Mouse (Mus musculus): ENCODE data around the gene Tsg101.

Gene Tsg101

DNA sequence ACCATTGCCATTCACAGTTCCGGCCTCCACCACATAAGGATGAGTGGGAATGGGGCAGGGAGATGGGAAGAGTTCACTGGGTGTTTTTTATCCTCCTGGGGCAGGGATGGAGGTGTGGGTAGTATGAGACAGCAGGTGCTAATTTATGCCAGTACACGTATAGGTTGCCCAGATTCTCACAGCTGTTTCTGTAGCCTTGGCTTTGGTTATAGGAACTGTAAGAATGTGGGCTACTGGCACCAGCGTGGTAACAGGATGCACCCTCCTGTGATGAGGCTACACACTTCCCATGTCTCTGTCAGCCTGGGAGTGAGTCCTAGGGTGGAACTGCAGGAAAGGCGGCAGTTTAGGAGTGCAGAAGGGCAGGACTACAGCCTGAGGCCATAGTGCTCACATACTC, 42.9 kb downstream of the Tsg101 start:
- no peak for DNase-seq (ENCODE audit: low read depth, low spot score)

DNA sequence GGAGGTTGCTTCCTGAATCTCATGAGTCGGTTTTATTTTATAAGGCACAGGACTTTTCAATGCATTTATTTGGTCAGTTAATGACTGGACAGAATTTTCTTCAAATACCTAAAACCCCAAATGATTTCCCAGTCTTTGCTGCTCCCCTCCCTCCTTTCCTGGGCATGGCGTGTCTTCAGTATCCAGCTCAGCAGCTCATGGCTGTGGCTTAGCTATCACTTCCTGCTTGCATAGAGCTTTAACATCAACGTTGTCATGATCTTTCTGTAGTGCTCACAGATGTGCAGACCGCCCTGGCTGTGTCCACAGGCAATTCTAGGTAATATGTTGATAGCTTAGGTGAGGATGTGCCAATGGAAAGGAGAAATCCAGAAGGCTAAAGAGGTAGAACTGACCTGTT, 47.8 kb downstream of the Tsg101 start:
- DNase-seq (ENCODE audit: low read depth, low spot score): no peak

DNA sequence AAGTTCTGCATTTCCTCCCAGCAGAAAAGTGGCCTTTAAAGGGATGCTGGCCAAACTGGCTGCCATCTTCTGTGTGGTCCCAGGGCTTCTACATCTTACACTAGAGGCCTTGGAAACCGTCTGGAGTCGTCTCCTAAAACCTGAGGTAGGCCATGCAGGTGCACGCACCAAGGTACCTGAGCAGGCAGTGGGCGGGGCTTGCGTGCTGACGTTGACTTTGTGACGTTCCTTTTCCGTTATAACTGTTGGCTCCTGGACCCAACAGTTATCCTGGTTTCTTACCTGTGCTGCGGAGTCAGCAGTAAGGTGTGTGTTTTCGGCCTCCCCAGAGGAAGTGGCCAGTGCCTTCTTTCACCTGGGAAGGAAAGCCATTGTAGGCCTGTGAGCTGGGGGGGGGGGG, 58.8 kb downstream of the Tsg101 start, which contains the start of gene Ldhc:
Gene Ldhc, plus strand, starts transcription at position 208 of the 400 bp plus-strand sequence.
- DNase-seq (ENCODE audit: low read depth, low spot score): peak; percentile 39

DNA sequence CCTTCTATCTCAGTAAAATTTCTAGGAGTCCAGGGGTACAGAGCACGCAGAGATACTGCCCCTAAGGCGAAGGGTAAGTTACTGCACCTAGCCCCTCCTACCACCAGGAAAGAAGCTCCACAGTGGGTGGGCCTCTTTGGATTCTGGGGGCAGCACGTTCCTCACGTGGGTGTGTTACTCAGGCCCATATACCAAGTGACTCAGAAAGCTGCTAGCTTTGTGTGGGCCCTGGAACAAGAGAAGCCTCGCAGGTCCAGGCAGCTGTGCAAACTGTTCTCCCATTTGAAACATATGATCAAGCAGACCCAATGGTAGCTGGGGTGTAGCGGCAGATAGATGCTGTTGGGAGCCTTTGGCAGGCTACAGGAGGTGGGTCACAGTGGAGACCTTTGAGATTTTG, 60.7 kb downstream of the Tsg101 start:
- no peak for DNase-seq (ENCODE audit: low read depth, low spot score)

DNA sequence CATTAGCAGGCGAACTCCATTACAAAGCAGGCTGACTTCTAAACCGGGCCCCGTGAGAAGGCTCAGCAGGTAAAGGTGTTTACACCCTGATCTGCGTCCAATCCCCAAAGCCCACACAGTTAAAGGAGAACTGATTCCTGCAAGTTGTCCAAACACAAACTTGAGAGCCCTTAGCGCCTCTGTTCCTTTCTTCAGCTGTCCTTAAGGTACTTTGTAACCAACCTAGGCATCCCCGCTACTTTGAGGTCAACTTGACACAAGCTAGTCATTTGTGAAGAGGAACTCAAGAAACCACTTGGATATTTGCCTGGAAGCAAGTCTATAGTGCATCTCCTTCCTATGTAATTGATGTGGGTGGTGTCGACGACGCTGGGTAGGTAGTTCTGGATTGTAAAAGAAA, 62.3 kb downstream of the Tsg101 start:
- DNase-seq (ENCODE audit: low read depth, low spot score): no peak

DNA sequence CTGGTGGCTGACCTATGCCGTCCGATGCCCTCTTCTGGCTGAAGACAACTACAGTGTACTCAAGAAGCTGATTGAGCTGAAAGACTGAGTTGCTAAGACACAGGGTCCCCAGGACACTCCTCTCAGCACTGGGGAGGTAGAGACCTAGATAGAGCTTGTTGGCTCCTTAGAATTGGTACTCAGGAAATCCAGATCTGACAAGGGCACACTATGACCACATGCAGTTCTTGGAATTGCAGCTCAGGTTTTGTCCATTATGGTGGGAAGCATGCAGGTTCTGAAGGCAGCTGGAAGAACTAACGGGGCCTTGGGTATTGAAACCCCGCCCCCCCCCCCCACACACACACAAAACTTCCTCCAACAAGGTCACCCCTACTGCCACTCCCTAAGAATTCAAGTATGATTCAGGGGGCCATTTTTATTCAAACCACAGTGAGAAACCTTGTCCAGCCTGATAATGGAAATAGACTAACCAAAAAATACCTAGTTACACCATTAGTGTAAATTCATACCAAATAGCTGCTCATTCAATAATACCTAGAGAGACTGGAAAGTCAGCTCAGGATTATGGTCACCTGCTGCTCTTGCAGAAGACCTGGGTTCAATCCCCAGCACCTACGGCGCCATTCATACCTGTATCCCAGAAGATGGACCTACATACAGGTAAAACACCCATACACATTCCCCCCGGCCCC, 63.8 kb downstream of the Tsg101 start:
- DNase-seq (ENCODE audit: low read depth, low spot score): peak; percentile 43

DNA sequence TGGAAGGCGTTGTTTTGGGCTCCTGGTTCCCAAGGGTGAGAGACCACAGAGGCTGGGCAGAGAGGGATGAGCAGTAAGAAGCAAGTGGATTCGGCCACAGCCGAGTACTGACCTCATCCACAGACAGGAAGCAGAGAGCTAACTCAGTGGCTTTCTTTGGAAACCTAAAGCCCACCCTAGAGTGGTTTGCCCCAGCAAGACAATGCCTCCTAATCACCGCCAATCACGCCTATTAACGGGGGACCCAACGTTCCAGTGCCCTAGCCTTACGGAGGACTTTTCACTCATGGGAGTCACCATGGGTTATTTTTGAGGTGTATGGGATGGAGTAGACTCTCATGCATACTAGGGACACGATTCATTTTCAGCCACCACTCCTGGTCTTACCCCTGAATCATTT, 66.4 kb downstream of the Tsg101 start:
- peak; percentile 63 for DNase-seq (ENCODE audit: low read depth, low spot score)

DNA sequence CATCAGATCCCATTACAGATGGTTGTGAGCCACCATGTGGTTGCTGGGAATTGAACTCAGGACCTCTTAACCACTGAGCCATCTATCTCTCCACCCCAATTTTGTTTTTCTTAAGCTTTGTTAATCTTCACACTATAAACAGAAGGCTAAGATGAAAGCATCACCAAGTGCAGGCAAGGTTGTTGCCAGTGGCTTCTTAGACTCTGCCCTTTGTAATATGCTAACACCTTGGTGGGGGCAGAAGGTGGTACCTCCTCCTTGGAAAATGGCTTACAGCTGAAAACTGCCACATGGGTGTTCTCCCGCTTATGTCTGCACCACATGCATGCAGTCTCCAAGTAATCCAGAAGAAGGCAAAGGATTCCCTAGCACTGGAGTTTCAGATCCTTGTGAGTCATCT, 67.1 kb downstream of the Tsg101 start:
- no peak for DNase-seq (ENCODE audit: low read depth, low spot score)

DNA sequence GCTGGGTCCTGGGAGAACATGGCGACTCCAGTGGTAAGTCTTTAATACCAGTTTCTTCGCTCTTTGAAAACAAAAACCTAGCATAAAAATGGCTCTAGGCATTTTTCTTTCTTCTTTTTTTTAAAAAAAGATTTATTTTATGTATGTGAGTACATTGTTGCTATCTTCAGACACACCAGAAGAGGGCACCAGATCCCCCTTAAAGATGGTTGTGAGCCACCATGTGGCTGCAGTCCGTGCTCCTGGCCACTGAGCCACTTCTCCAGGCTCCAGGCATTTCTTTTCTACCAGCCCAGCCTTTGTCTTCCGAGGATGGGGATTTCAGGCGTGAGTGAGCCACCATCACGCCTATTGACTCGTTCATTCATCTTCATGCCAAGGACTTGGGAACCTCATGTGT, 68.7 kb downstream of the Tsg101 start:
- DNase-seq (ENCODE audit: low read depth, low spot score): no peak

DNA sequence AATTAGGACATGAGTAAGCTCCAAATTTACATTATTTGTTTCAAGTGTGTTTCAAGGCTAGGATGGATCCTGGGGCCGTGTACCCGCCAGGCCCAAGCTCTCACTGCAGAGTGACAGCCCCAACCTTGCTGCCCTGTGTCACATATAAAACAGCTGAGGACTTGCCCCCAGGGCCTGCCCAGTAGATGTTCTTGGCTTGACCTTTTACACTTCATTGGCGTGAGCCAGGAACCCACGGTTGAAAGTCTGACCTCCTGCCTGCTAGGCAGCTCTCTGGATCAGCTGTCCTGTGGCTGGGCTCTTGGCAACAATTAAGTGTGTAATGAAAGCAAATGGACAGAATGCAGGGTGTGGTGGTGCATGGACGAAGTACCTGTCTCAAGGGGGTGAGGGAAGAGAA, 70.5 kb downstream of the Tsg101 start:
- no peak for DNase-seq (ENCODE audit: low read depth, low spot score)

DNA sequence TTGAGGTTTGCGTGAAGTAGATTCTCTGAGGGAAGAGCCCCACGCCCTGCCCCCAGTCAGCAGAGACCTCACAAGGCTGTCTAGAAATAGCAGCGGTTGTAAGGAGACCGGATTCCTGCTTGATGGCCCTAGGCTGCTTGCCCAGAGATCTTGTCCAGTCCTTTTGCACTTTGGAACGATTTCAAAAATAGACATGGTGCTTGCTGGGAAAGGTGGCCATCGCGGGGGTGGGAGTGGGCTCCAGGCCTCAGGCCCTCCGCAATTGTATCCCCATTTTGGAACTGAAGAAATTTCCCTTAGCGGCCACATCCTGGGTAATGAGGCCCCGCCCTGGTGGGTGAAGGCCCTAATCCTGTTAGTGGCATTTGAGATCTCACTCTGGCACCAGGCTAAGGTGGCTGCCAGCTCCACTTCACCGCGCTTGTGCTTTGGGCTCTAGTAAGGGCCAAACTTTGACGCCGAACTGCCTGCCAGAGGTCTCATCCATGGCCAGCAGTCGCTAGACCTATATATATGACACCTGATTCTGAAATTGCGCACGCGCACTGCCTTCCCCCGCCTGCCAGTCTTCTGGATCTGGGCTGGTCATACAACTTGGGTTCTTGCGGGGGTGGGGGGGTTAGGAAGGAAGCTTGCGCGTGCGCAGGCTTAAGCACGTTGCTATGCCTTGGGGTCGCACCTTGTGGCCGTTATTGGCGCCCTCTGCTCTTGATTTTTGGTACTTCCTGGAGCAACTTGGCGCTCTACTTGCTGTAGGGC, 73.1 kb downstream of the Tsg101 start:
- peak; percentile 90 for DNase-seq (ENCODE audit: low read depth, low spot score)

DNA sequence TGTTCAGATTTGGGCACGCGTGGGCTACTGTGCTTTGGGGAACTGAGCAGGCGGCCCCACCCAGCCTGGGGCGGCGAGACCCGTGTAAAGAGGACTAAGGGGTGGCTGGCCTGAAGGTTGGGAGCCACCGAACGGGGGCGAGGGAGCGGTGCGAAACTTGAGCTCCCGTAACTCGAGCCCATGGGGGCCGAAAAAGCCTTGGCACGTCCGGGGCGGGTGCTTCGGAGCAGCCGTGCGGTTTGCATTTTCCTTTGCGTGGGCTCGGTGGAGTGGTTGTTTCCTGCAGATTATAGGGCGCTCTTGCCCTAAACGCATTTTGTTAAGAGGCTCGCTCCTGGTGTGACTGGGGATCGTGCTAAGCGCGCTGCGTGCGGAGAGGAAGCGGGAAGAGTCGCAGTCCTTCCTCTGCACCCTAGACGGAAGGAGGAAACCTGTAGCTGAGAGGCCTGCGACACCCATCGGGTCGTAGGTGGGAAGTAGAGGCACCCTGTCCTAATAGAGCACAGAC, 73.7 kb downstream of the Tsg101 start:
- DNase-seq (ENCODE audit: low read depth, low spot score): no peak

DNA sequence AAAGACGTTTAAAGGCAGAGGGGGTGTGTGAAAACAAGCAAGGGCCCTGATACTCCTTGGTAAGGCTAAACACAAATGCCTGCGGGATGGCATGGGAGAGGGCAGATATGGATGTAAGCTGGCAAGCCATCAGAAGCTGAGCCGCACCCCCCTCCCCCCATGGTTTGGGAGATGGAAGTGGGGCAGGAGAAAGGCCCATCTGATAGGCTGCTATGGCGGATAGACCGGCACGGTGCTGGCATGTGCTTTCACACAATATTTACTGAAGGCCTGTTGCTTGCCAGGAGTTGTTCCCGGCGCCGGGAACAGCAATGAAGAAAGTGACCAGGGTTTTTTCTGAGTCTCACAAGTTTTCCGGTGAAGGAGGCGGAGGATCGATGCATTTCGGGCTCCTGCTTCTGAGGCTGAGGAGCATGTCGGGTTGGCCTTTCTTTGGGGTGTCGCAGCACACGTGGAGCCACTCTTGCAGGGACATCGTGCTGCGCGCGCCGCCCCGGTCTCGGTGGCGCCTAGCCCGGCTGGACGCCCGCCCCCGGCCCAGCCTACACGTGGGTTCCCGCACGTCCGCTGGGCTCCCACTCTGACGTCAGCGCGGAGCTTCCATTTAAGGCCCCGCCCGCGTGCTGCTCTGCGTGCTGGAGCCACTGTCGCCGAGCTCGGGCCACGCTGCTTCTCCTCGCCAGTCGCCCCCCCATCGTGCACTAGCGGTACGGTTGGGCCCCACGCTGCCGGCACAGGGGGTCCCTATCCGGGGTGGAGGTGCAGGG, 74.4 kb downstream of the Tsg101 start:
- DNase-seq (ENCODE audit: low read depth, low spot score): peak; percentile 96

DNA sequence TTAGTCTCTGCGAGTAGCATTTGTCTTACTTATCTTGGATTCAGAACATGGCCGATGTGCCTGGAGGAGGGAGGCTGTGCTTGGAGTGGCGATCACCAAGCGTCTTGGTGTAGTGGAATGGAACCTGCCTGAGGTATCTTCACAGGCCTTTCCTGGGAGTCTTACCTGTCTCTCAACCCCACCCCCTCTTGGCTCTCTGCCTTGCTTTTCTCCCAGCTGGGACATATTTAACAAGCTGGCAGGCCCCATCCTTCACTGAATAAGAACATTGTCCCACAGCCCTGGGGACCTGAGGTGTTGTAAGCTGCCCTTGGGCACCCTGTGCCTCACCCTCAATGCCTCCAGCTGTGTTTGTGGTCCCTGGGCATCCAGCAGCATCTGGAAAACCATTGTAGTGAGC, 76.2 kb downstream of the Tsg101 start:
- DNase-seq (ENCODE audit: low read depth, low spot score): no peak

DNA sequence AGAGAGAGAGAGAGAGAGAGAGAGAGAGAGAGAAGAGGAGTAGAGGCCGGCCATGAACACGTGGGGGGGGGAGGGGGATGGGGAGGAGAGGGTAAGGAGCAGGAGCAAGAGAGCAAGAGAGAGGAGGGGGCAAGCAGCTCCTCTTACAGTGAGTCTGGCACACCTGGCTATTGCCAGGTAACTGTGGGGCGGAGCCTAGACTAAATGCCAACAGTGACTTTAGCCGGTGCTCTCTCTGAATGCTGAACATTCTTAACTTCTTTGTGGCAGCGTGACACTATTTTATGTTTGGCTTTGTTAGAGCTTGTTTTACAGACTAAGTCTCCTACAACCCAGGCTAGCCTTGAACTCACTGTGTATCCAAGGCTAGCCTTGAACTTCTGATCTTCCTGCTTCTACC, 77.5 kb downstream of the Tsg101 start:
- DNase-seq (ENCODE audit: low read depth, low spot score): no peak

DNA sequence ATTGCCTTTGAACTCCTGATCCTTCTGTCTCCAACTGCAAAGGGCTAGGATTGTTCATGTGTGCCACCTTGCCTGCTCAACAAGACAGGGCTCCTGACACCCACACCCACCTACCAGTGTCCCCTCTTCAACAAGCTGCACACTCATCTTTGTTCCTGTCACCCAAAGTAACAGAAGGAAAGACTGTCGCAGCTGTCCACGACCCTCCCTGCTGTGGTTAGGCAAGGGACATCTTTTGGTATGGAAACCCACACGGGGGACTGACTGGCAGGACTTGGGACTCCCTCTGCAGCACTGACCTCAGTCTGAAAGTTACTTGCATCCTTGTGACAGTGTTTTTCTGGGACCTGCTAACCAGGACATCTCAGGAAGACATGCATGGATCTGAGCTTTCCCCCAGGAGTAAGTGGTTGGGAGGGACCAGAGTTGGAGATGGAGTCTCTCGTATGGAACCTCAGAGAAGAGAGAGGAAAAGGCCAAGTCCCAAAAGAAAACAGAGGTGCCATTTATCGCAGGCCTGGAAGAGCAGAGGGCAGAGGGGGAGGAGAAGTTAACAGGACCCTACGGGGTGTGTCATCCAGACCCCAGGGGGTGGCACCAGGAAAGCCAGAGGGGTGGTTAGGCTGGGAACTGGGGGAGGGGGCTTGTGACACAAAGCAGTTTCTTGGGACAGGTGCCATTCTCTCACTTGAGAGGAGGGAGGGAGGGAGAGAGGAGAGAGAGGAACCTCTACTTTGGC, 78.8 kb downstream of the Tsg101 start, which contains the start of gene Ldha:
Gene Ldha, plus strand, starts transcription at position 689 of the 739 bp plus-strand sequence.
- DNase-seq (ENCODE audit: low read depth, low spot score): no peak

DNA sequence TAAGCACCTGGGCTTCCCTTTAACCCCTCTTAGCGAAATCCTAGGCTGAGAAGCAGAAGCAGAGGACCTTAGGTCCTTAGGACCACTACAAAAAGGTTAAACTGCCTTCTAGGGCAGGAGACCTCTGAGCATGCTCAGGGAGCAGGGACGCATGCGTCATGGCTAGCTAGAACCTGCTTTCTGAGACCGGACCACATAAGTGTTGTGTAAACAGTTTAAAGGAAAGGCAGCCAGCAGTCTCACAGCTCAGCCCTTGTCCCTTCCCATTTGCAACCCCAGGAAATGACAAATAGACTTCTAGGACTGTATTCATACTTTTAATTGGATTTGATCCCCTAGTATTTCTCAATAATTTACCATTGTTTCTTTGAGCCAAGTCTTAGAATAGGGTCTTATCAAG, 79.4 kb downstream of the Tsg101 start:
- DNase-seq (ENCODE audit: low read depth, low spot score): no peak

DNA sequence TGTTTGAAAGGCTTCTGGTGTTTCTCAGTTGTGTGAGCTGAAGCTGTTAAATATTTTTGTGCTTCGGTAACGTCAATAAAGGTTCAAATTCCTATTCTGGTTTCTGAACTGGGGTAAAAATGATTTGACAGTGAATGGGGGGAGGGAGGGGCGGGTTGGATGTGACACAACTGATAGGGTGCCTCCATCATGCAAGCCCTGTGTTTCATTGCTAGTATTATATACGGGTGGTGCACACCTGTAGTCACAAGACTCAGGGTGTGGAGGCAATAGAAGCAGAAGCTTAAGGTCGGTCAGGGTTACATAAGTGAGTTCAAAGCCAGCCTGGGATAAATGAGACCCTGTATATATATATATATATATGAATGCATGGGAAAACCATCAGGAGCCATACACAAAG, 79.9 kb downstream of the Tsg101 start:
- no peak for DNase-seq (ENCODE audit: low read depth, low spot score)

DNA sequence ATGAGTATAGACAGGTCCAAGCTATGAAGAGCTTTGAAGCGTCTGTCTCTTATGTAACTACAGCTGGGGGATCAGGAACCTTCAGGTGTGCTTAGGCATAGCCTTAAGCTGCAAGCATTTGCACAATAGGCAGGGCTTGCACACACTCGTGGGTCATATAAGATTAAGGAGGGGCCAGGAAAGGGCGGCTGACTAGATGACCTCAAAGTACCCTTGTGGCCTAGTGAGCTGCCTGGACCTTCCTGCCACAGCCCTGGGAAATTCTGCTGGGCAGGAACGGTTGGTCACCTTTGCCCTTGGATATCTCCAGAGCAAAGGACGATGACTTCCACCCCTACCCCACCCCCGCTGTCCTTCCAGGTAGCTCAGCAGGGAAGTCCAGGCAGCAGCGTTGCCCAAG, 80.3 kb downstream of the Tsg101 start:
- DNase-seq (ENCODE audit: low read depth, low spot score): no peak

Data from ZHBTc4 (cell line).